Mouse (Mus musculus): ENCODE results near the gene Tmem63c. TPM values are rescaled to one million over a fixed set of nuclear protein-coding genes. Genes with fewer than 3 reads are reported as not detected.

Tmem63c gene
- total and polyA plus RNA-seq, 3 experiments: 0.04 TPM; not detected in 2

- Histone ChIP-seq H3K9ac (ENCODE audit: control insufficient read depth, low read depth, low read length, poor library complexity, severe bottlenecking) (no peak overlapping the region), H3K4me1 (ENCODE audit: control insufficient read depth in 1 of 2, insufficient read depth in 2 of 2, low read length in 2 of 2) (no peaks in the 10 kb centered on the region), H3K27ac (ENCODE audit: control insufficient read depth, low read depth, low read length) (no peak overlapping the region), H3K36me3 (ENCODE audit: control insufficient read depth in 1 of 2, insufficient read depth in 2 of 2, low read length in 2 of 2) (no peaks in the 10 kb centered on the region), H3K27me3 (ENCODE audit: control insufficient read depth in 1 of 2, insufficient read depth in 2 of 2, low read length in 2 of 2) (peaks cover 0 to 7% of the 10 kb centered on the region in 2 experiments), H3K9me3 (replicated peaks; ENCODE audit: insufficient read depth, low read length) (no peaks in the 10 kb centered on the region), H3K79me2 (ENCODE audit: control insufficient read depth, insufficient read depth, low read length, poor library complexity) (no peaks in the 10 kb centered on the region), H3K4me3 (ENCODE audit: control insufficient read depth in 1 of 2, insufficient read depth in 1 of 2, low read depth in 2 of 2, low read length in 2 of 2) (no peak overlapping the region)
- DNase-seq (ENCODE audit: low read depth, low spot score): no peak
- TF ChIP-seq HCFC1 (IDR thresholded peaks at IDR 0.05; ENCODE audit: low read depth, low read length) (no peak), SMC3 (IDR thresholded peaks at IDR 0.05; ENCODE audit: low read depth, low read length) (no peak), ZKSCAN1 (IDR thresholded peaks at IDR 0.05; ENCODE audit: low read depth, low read length) (no peak), KAT2A (conservative IDR thresholded peaks at IDR 0.05; ENCODE audit: low read depth, low read length) (no peak), E2F4 (IDR thresholded peaks at IDR 0.05; ENCODE audit: borderline replicate concordance, low read depth, low read length) (no peak), RAD21 (IDR thresholded peaks at IDR 0.05; ENCODE audit: low read depth, low read length) (no peak), ZMIZ1 (IDR thresholded peaks at IDR 0.05; ENCODE audit: low read depth, low read length) (no peak), NRF1 (IDR thresholded peaks at IDR 0.05; ENCODE audit: insufficient read depth, low read depth, low read length, poor library complexity, severe bottlenecking) (no peak), UBTF (IDR thresholded peaks at IDR 0.05; ENCODE audit: borderline replicate concordance, insufficient read depth, low read depth, low read length) (no peak), ZC3H11A (IDR thresholded peaks at IDR 0.05; ENCODE audit: low read depth, low read length) (no peak), RCOR1 (IDR thresholded peaks at IDR 0.05; ENCODE audit: low read depth, low read length) (no peak), SIN3A (IDR thresholded peaks at IDR 0.05; ENCODE audit: low read length) (no peak), MEF2A (IDR thresholded peaks at IDR 0.05; ENCODE audit: extremely low read depth, insufficient replicate concordance, low read depth, low read length, poor library complexity, severe bottlenecking) (no peak), MAFK (IDR thresholded peaks at IDR 0.05; ENCODE audit: borderline replicate concordance, low read depth, low read length) (no peak)
These were observed 866 bp downstream of the Tmem63c start for GRCm38 (mm10) chr12:87022006-87022405.

DNA sequence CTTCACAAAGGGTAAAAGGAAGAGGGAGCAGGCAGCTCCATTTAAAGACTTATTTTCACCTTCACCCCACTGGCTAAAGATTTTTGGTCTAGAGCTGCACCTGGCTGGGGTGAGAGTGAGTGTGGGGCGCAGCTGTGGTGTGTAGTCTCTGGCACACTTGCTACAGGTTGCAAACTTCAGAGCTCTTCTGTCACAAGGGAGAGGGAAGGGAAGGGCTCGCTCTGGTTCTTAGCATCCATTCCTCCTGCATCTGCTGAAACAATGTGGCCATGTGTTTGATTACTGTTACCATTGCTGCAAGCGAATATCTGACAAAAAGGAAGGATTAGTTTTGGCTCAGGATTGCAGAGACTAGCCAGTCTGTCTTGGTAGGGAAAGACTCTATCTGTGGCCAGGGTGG lies 2.3 kb downstream of the Tmem63c start:
- Histone ChIP-seq H3K4me1 (ENCODE audit: control insufficient read depth in 1 of 2, insufficient read depth in 2 of 2, low read length in 2 of 2) (no peaks in the 10 kb centered on the region), H3K79me2 (ENCODE audit: control insufficient read depth, insufficient read depth, low read length, poor library complexity) (no peaks in the 10 kb centered on the region), H3K9me3 (replicated peaks; ENCODE audit: insufficient read depth, low read length) (no peaks in the 10 kb centered on the region), H3K27ac (ENCODE audit: control insufficient read depth, low read depth, low read length) (no peak overlapping the region), H3K27me3 (ENCODE audit: control insufficient read depth in 1 of 2, insufficient read depth in 2 of 2, low read length in 2 of 2) (peaks cover 0 to 7% of the 10 kb centered on the region in 2 experiments), H3K4me3 (ENCODE audit: control insufficient read depth in 1 of 2, insufficient read depth in 1 of 2, low read depth in 2 of 2, low read length in 2 of 2) (no peak overlapping the region), H3K9ac (ENCODE audit: control insufficient read depth, low read depth, low read length, poor library complexity, severe bottlenecking) (no peak overlapping the region), H3K36me3 (ENCODE audit: control insufficient read depth in 1 of 2, insufficient read depth in 2 of 2, low read length in 2 of 2) (no peaks in the 10 kb centered on the region)
- DNase-seq (ENCODE audit: low read depth, low spot score): no peak
- TF ChIP-seq SMC3 (IDR thresholded peaks at IDR 0.05; ENCODE audit: low read depth, low read length) (no peak), USF1 (IDR thresholded peaks at IDR 0.05; ENCODE audit: low read depth, low read length) (no peak), NELFE (IDR thresholded peaks at IDR 0.05; ENCODE audit: low read depth, low read length) (no peak), MEF2A (IDR thresholded peaks at IDR 0.05; ENCODE audit: extremely low read depth, insufficient replicate concordance, low read depth, low read length, poor library complexity, severe bottlenecking) (no peak), EP300 (IDR thresholded peaks at IDR 0.05; ENCODE audit: low read depth in 1 of 2, low read length in 2 of 2) (no peak), POLR2AphosphoS5 (IDR thresholded peaks at IDR 0.05; ENCODE audit: borderline replicate concordance, low read depth, low read length) (no peak), MYC (IDR thresholded peaks at IDR 0.05; ENCODE audit: low read depth, low read length) (no peak), SIN3A (IDR thresholded peaks at IDR 0.05; ENCODE audit: low read length) (no peak), RAD21 (IDR thresholded peaks at IDR 0.05; ENCODE audit: low read depth, low read length) (no peak), ETS1 (IDR thresholded peaks at IDR 0.05; ENCODE audit: low read depth, low read length) (no peak)

Data from MEL (cell line).